8 mouse cellular contexts compared by ENCODE assay signal in genomic region chr10:21995221-21995620, GRCm38 (mm10).
DNase-seq lines count a peak whose midpoint lies in the region; ATAC-seq lines count a peak whose summit lies in the region.

No protein-coding gene starts in this region.

- peak overlapping the region; percentile 86 for H3K4me2 ChIP-seq in embryonic facial prominence, embryonic 12.5 days (replicated peaks)
- peak overlapping the region; percentile 92 for H3K4me2 ChIP-seq in hindbrain, embryonic 11.5 days (replicated peaks; ENCODE audit: low read depth, low read length)
- peak overlapping the region; percentile 85 for H3K4me2 ChIP-seq in stomach, embryonic 14.5 days (replicated peaks; ENCODE audit: low read depth, low read length)

- H3K27me3 ChIP-seq in embryonic facial prominence, embryonic 12.5 days, result 0 out of 2 replicates have a peak, but pooled peaks cover 6% of the 10 kb centered on the region
- peaks cover 15% of the 10 kb centered on the region for H3K27me3 ChIP-seq in hindbrain, embryonic 11.5 days (ENCODE audit: control insufficient read depth, insufficient read depth, low read length)
- peaks cover 32% of the 10 kb centered on the region for H3K27me3 ChIP-seq in megakaryocyte, embryonic 14.5 days (replicated peaks)
- H3K27me3 ChIP-seq in stomach, embryonic 14.5 days (ENCODE audit: control insufficient read depth, insufficient read depth, low read length), result peaks cover 3% of the 10 kb centered on the region; the same call in 1 of the 2 replicates

- DNase-seq in gastrocnemius, adult 18-20 months (ENCODE audit: low spot score), result peak; percentile 76
- DNase-seq in gastrocnemius, postnatal 14 days, result no peak
- peak; percentile 82 for DNase-seq in hindbrain, embryonic 11.5 days (ENCODE audit: low spot score)
- peak; percentile 73 to 78 for DNase-seq in left cerebral cortex, postnatal 14 days (ENCODE audit: low spot score in 2 of 2)

- peak; percentile 22 for ATAC-seq in activated CD4-positive, CD25-positive, alpha-beta regulatory T cell, adult 4 months
- ATAC-seq in embryonic facial prominence, embryonic 12.5 days (ENCODE audit: insufficient number of reproducible peaks, insufficient read depth, low FRiP score, low TSS enrichment), result no peak
- ATAC-seq in hindbrain, embryonic 11.5 days (ENCODE audit: low FRiP score), result no peak
- ATAC-seq in stomach, embryonic 14.5 days (ENCODE audit: insufficient number of reproducible peaks, insufficient read depth, low FRiP score, low read depth), result no peak

- 13% methylated on average over 12 of the region's 12 CpGs for WGBS in embryonic facial prominence, embryonic 12.5 days
- 14% methylated on average over 12 of the region's 12 CpGs for WGBS in hindbrain, embryonic 11.5 days
- WGBS in stomach, embryonic 14.5 days, result 9% methylated on average over 12 of the region's 12 CpGs

- H3K9me3 ChIP-seq in embryonic facial prominence, embryonic 12.5 days, result no peaks in the 10 kb centered on the region
- H3K9me3 ChIP-seq in hindbrain, embryonic 11.5 days (ENCODE audit: control insufficient read depth, low read length), result no peaks in the 10 kb centered on the region
- H3K9me3 ChIP-seq in megakaryocyte, embryonic 14.5 days, result no peaks in the 10 kb centered on the region
- no peaks in the 10 kb centered on the region for H3K9me3 ChIP-seq in stomach, embryonic 14.5 days (ENCODE audit: control insufficient read depth, low read depth, low read length)

- intact Hi-C loops in gastrocnemius, postnatal 14 days (cut with DNase I; ENCODE audit: low total_unique reads), result no loop called here
- intact Hi-C loops in left cerebral cortex, postnatal 14 days (cut with DNase I), result loop anchor here (2.0 to 10.0 kb wide), 2 partner anchors 112 to 200 kb away; partner anchors contain the start of gene Sgk1

- H3K9ac ChIP-seq in embryonic facial prominence, embryonic 12.5 days, result no peak overlapping the region
- no peak overlapping the region for H3K9ac ChIP-seq in hindbrain, embryonic 11.5 days (ENCODE audit: low read depth, low read length)
- no peak overlapping the region for H3K9ac ChIP-seq in stomach, embryonic 14.5 days (replicated peaks; ENCODE audit: low read depth, low read length)

- peaks cover 13% of the 10 kb centered on the region; the same call in 1 of the 2 replicates for H3K4me1 ChIP-seq in embryonic facial prominence, embryonic 12.5 days
- H3K4me1 ChIP-seq in hindbrain, embryonic 11.5 days (replicated peaks; ENCODE audit: control insufficient read depth, insufficient read depth, low read length), result no peaks in the 10 kb centered on the region
- H3K4me1 ChIP-seq in megakaryocyte, embryonic 14.5 days, result peaks cover 38% of the 10 kb centered on the region
- H3K4me1 ChIP-seq in stomach, embryonic 14.5 days (ENCODE audit: control insufficient read depth, insufficient read depth, low read length), result peaks cover 4% of the 10 kb centered on the region; the same call in 1 of the 2 replicates

- H3K4me3 ChIP-seq in embryonic facial prominence, embryonic 12.5 days, result peak overlapping the region; percentile 70
- peak overlapping the region; percentile 64 for H3K4me3 ChIP-seq in hindbrain, embryonic 11.5 days (ENCODE audit: low read depth, low read length)
- peak overlapping the region; percentile 95 for H3K4me3 ChIP-seq in megakaryocyte, embryonic 14.5 days (replicated peaks)
- peak overlapping the region; percentile 66 for H3K4me3 ChIP-seq in stomach, embryonic 14.5 days (ENCODE audit: low read depth, low read length)

- H3K36me3 ChIP-seq in embryonic facial prominence, embryonic 12.5 days, result peaks cover 6% of the 10 kb centered on the region; the same call in 1 of the 2 replicates
- no peaks in the 10 kb centered on the region for H3K36me3 ChIP-seq in hindbrain, embryonic 11.5 days (ENCODE audit: control insufficient read depth, insufficient read depth, low read length)
- peaks cover 11% of the 10 kb centered on the region for H3K36me3 ChIP-seq in megakaryocyte, embryonic 14.5 days (replicated peaks; ENCODE audit: low read length)
- peaks cover 4% of the 10 kb centered on the region; the same call in 1 of the 2 replicates for H3K36me3 ChIP-seq in stomach, embryonic 14.5 days (ENCODE audit: control insufficient read depth, insufficient read depth, low read length)

- H3K27ac ChIP-seq in embryonic facial prominence, embryonic 12.5 days, result no peak overlapping the region
- no peak overlapping the region for H3K27ac ChIP-seq in hindbrain, embryonic 11.5 days (ENCODE audit: low read depth, low read length)
- H3K27ac ChIP-seq in stomach, embryonic 14.5 days (ENCODE audit: low read length), result no peak overlapping the region
